Mouse (Mus musculus) thymus, adult 2 months (tissue): Measurements from ENCODE around the gene Rpl3.

Source experiments
- CTCF ChIP-seq: fragments of 200-500 bp; IDR thresholded peaks from 2 replicates; pipeline ENCODE4 v1.5.1; 2012; ENCODE audit warnings: mild to moderate bottlenecking, control low read depth, low read length, moderate library complexity, borderline replicate concordance; ENCODE audit not compliant: control insufficient read depth, poor library complexity, insufficient read depth; ENCODE audit errors: extremely low read depth
- POLR2A ChIP-seq: fragments of 200-500 bp; IDR thresholded peaks from 2 replicates; pipeline ENCODE4 v1.6.1; 2012; ENCODE audit warnings: mild to moderate bottlenecking, low read length, control low read depth, moderate library complexity; ENCODE audit not compliant: control insufficient read depth, poor library complexity, insufficient read depth; ENCODE audit errors: extremely low read depth

DNA sequence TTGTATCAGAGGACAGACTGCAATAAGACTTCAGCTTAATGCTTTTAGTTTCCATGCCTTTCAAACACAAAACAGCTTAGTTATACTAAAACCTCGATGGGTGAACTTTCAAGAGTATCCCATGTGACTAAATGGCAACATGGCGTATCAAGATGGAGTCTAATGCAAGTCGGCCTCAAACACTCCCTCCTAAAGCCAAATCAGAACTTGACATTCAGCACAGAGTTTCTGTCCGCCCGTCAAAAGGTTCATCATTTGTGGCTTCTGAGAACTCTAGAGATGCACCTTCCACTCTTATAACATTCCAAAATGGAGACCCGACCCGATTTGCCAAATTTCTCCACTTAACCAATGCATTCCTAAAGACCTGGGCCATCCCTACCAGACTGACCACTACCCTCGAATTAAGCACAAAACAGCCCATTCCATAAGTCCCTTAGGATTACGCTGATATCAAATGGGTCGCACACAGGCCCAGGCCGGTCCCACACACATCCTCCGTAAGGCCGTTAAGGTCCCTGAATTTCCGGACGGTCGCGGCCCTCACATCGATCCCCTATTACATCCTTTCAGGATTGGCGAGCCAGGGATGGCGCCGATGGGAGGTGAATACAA is 8.9 kb downstream of the Rpl3 start:
- TF ChIP-seq CTCF (no peak), POLR2A (no peak)
